Mouse (Mus musculus) limb, embryonic 11.5 days (tissue): Measurements from ENCODE around the gene Rpn1. TPM values are rescaled to one million over a fixed set of nuclear protein-coding genes. Genes with fewer than 3 reads are reported as not detected.

Experiments
- ATAC-seq: fragments of 200-750 bp; cut with Nextera tagmentation; 2 replicates; pipeline ENCODE4 v1.8.0; 2017; ENCODE audit warnings: low read depth; ENCODE audit not compliant: insufficient number of reproducible peaks, low FRiP score, low TSS enrichment
- DNase-seq: peaks from one replicate; pipeline ENCODE4 v3.0.0-alpha.2; 2015; ENCODE audit warnings: low spot score
- H3K27ac ChIP-seq: fragments of 300-500 bp; sonication (generic); replicated peaks from 2 replicates; pipeline ENCODE4 v1.5.1; 2014; ENCODE audit warnings: low read depth, mild to moderate bottlenecking, low read length
- H3K27me3 ChIP-seq: fragments of 300-500 bp; sonication (generic); 2 replicates; pipeline ENCODE4 v1.6.1; 2014; ENCODE audit warnings: mild to moderate bottlenecking, low read length, mixed read lengths; ENCODE audit not compliant: control insufficient read depth, insufficient read depth
- H3K36me3 ChIP-seq: fragments of 300-500 bp; sonication (generic); 2 replicates; pipeline ENCODE4 v1.6.1; 2014; ENCODE audit warnings: mild to moderate bottlenecking, low read length, moderate library complexity, mixed read lengths; ENCODE audit not compliant: control insufficient read depth, insufficient read depth
- H3K4me1 ChIP-seq: fragments of 300-500 bp; sonication (generic); 2 replicates; pipeline ENCODE4 v1.6.1; 2014; ENCODE audit warnings: low read length, mixed read lengths; ENCODE audit not compliant: control insufficient read depth, insufficient read depth
- H3K4me2 ChIP-seq: fragments of 300-500 bp; sonication (generic); 2 replicates; pipeline ENCODE4 v1.6.1; 2014; ENCODE audit warnings: low read depth, mild to moderate bottlenecking, moderate library complexity; ENCODE audit not compliant: severe bottlenecking
- H3K4me3 ChIP-seq: fragments of 300-500 bp; sonication (generic); 2 replicates; pipeline ENCODE4 v1.5.1; 2014; ENCODE audit warnings: low read depth, low read length
- H3K9ac ChIP-seq: fragments of 300-500 bp; sonication (generic); 2 replicates; pipeline ENCODE4 v1.6.1; 2014; ENCODE audit warnings: mild to moderate bottlenecking, low read length
- H3K9me3 ChIP-seq: fragments of 300-500 bp; sonication (generic); 2 replicates; pipeline ENCODE4 v1.6.1; 2016; ENCODE audit warnings: low read length; ENCODE audit not compliant: control insufficient read depth
- WGBS: fragments of 180-500 bp; shearing (Covaris S2); extraction: QIAGEN DNeasy Blood & Tissue Kit; methylation state at CpG from one replicate; pipeline ENCODE4 v1.1.7; 2014; 5-methylcytosine and 5-hydroxymethylcytosine counted together
- microRNA-seq: library from miRNA; unstranded; fragments of <30 nt; microRNA quantifications from one replicate; pipeline ENCODE4, GENCODE M21; 2016
- polyA plus RNA-seq: library from polyadenylated mRNA; unstranded; fragments of >200 nt; fragmentation: Nextera tagmentation; extraction: Ambion mirVana; gene quantifications from 2 replicates; pipeline ENCODE4 v1.2.1, GENCODE M21; 2014

Rpn1 gene
- polyA plus RNA-seq, 1 experiment from 2014 or later: 332 TPM

DNA sequence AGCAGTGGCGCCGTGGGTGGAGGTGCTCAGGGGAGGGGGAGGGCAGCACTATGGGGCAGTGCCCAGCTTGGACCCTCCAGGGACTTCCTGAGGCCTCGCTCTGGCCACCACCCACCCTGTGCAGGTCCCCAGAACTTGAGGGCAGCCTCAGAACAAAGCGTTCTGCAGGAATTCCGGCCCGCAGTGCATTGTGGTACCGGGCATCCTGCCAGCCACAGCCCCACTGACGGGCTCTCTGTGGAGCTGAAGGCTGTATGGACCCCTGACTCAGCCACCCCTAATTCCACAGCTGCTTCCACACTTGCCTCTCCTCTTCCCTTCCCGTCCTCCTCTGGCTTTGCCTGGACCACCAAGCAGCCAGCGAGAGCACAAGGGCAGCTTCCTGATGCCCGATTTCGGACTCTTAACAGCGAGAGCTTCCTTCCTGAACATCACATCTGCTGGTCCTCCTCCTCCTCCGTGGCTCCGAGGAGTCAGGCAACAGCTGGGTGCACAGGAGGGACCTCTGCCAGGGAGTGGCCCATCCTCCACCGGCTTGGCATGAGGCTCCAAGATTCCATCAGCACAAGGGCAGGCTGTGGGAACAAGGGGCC, 63.2 kb downstream of the Rpn1 start:
- H3K36me3 ChIP-seq: no peaks in the 10 kb centered on the region
- DNase-seq (no peak), ATAC-seq (no peak)
- no peaks in the 10 kb centered on the region for H3K27me3 ChIP-seq
- H3K4me2 ChIP-seq: no peak overlapping the region
- no peak overlapping the region for H3K27ac ChIP-seq
- H3K9me3 ChIP-seq: no peaks in the 10 kb centered on the region
- H3K4me3 ChIP-seq: no peak overlapping the region
- no peaks in the 10 kb centered on the region for H3K4me1 ChIP-seq
- no peak overlapping the region for H3K9ac ChIP-seq
- WGBS: 84% methylated on average over 15 of the region's 16 CpGs

DNA sequence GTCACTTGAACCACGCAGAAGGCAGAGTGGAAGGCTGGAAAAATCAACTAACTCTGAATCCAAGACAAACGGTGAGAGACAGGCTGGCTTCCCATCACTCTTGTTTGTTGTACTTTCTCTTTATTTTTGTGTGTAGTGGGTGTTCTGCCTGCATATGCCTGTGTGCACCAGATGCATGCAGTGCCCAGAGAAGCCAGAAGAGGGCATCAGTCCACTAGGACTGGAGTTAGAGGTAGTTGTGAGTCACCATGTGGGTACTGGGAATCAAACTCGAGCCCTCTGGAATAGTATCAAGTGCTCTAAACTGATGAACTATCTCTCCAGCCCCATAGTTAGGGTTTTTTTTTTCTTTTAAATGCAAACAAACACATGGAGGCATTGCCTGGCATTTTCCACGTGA, 67.1 kb downstream of the Rpn1 start:
- H3K9me3 ChIP-seq: no peaks in the 10 kb centered on the region
- 78% methylated on average over 4 of the region's 4 CpGs for WGBS
- H3K4me1 ChIP-seq: no peaks in the 10 kb centered on the region

GRCm38 (mm10) chr6:88152127-88152705, 67.9 kb downstream of the Rpn1 start:
- Histone ChIP-seq H3K4me2 (no peak overlapping the region), H3K9me3 (no peaks in the 10 kb centered on the region), H3K4me1 (no peaks in the 10 kb centered on the region), H3K27me3 (no peaks in the 10 kb centered on the region), H3K9ac (no peak overlapping the region), H3K36me3 (no peaks in the 10 kb centered on the region), H3K27ac (no peak overlapping the region), H3K4me3 (no peak overlapping the region)
- WGBS: 85% methylated on average over 14 of the region's 14 CpGs
- ATAC-seq (no peak), DNase-seq (no peak)

More for the DNA sequence above, 67.1 kb downstream of the Rpn1 start:
- DNase-seq (no peak), ATAC-seq (no peak)
- no peak overlapping the region for H3K4me3 ChIP-seq
- H3K4me2 ChIP-seq: no peak overlapping the region
- H3K27ac ChIP-seq: no peak overlapping the region
- H3K9ac ChIP-seq: no peak overlapping the region
- no peaks in the 10 kb centered on the region for H3K36me3 ChIP-seq
- no peaks in the 10 kb centered on the region for H3K27me3 ChIP-seq

DNA sequence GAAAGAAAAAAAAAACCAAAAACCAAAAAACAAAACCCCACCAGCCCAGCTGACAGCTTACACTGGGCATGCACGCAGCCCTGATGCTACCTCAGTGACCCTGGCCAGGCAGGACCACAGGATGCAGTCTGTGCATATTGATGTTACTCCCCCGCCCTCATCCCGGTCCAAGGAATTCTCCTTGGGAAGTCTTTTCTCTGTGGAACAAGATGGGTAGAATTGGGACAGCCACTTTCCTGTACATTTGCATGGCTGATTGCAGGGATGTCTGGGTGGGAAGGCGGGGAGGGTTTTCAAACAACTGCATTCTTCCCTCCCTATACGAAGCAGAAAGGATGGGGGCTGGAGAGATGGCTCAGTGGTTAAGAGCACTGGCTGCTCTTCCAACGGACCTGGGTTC, 68.7 kb downstream of the Rpn1 start:
- H3K27me3 ChIP-seq: no peaks in the 10 kb centered on the region
- DNase-seq (no peak), ATAC-seq (no peak)
- WGBS: 74% methylated on average over 6 of the region's 6 CpGs
- H3K9ac ChIP-seq: no peak overlapping the region
- H3K4me2 ChIP-seq: no peak overlapping the region
- H3K27ac ChIP-seq: no peak overlapping the region
- H3K4me1 ChIP-seq: no peaks in the 10 kb centered on the region
- no peaks in the 10 kb centered on the region for H3K9me3 ChIP-seq
- no peak overlapping the region for H3K4me3 ChIP-seq
- no peaks in the 10 kb centered on the region for H3K36me3 ChIP-seq

Small RNAs within 50 kb of the gene (microRNA-seq; reads per million reads assigned to microRNA genes)
- gene Mir6376: not detected

Other genes with a start within 250 kb of the Rpn1 start
- 2.8 and 3.5 TPM in 2 replicates for gene Gm45140, start 248.7 kb upstream of the Rpn1 start, polyA plus RNA-seq
- gene Isy1, start 245.7 kb upstream of the Rpn1 start, polyA plus RNA-seq: 73.0 and 76.2 TPM in 2 replicates
- gene Cnbp, start 233.4 kb upstream of the Rpn1 start, polyA plus RNA-seq: 1,357 and 1,371 TPM in 2 replicates
- gene Copg1, start 196.7 kb upstream of the Rpn1 start, polyA plus RNA-seq: 150 and 163 TPM in 2 replicates
- gene Hmces, start 170.5 kb upstream of the Rpn1 start, polyA plus RNA-seq: 77.5 and 77.6 TPM in 2 replicates
- gene H1fx, start 102.8 kb upstream of the Rpn1 start, polyA plus RNA-seq: 98.9 and 122 TPM in 2 replicates
- gene Rab7, start 39.2 kb upstream of the Rpn1 start, polyA plus RNA-seq: 208 and 216 TPM in 2 replicates
- gene Gata2, start 109.4 kb downstream of the Rpn1 start, polyA plus RNA-seq: 1.9 and 4.0 TPM in 2 replicates
- not detected in 2 replicates for gene Dnajb8, start 137.8 kb downstream of the Rpn1 start, polyA plus RNA-seq